Mouse (Mus musculus) C2C12 (cell line): ENCODE measurements at regions not wholly inside any gene's neighbourhood (a gene's known extent, or its start where the extent isn't known, plus 50 kb on each side); places are given as distances from the start of the nearest gene placed in this dataset.

Experiments used
- H3K27me3 ChIP-seq: one replicate; pipeline ENCODE4 v1.6.1; 2011; ENCODE audit not compliant: control insufficient read depth, insufficient read depth, insufficient read length
- H3K36me3 ChIP-seq: one replicate; pipeline ENCODE4 v1.6.1; 2011; ENCODE audit not compliant: control insufficient read depth, insufficient read depth
- H3K4me3 ChIP-seq: one replicate; pipeline ENCODE4 v1.5.1; 2011; ENCODE audit warnings: mild to moderate bottlenecking, control low read depth; ENCODE audit not compliant: poor library complexity, insufficient read depth, severe bottlenecking
- H3K79me2 ChIP-seq: one replicate; pipeline ENCODE4 v1.6.1; 2011; ENCODE audit not compliant: control insufficient read depth, insufficient read depth
- H3K79me3 ChIP-seq: one replicate; pipeline ENCODE4 v1.6.1; 2011; ENCODE audit warnings: low read depth, control low read depth
- H3ac ChIP-seq: one replicate; pipeline ENCODE3; 2011; ENCODE audit warnings: low read depth; ENCODE audit not compliant: control insufficient read depth, insufficient read length
- CEBPB ChIP-seq: IDR thresholded peaks from one replicate; pipeline ENCODE4 v1.6.1; 2011; ENCODE audit warnings: low read depth, mild to moderate bottlenecking, control low read depth, moderate library complexity
- CTCF ChIP-seq: IDR thresholded peaks from one replicate; pipeline ENCODE4 v1.5.1; 2011; ENCODE audit not compliant: control insufficient read depth, insufficient read depth, insufficient read length
- FOSL1 ChIP-seq: IDR thresholded peaks from one replicate; pipeline ENCODE4 v1.8.0; 2011; ENCODE audit warnings: mild to moderate bottlenecking, low read length; ENCODE audit not compliant: poor library complexity, insufficient read depth, severe bottlenecking
- MAX ChIP-seq: IDR thresholded peaks from one replicate; pipeline ENCODE4 v1.6.1; 2011; ENCODE audit warnings: mild to moderate bottlenecking, control low read depth
- MYOD1 ChIP-seq: IDR thresholded peaks from one replicate; pipeline ENCODE4 v1.6.1; 2011; ENCODE audit warnings: low read depth; ENCODE audit not compliant: control insufficient read depth, insufficient read length
- MYOG ChIP-seq: IDR thresholded peaks from one replicate; pipeline ENCODE4 v1.6.1; 2011; ENCODE audit not compliant: control insufficient read depth, insufficient read length; ENCODE audit errors: extremely low read depth
- USF1 ChIP-seq: IDR thresholded peaks from one replicate; pipeline ENCODE4 v1.6.1; 2011; ENCODE audit warnings: low read depth, mild to moderate bottlenecking, control low read depth, moderate library complexity

DNA sequence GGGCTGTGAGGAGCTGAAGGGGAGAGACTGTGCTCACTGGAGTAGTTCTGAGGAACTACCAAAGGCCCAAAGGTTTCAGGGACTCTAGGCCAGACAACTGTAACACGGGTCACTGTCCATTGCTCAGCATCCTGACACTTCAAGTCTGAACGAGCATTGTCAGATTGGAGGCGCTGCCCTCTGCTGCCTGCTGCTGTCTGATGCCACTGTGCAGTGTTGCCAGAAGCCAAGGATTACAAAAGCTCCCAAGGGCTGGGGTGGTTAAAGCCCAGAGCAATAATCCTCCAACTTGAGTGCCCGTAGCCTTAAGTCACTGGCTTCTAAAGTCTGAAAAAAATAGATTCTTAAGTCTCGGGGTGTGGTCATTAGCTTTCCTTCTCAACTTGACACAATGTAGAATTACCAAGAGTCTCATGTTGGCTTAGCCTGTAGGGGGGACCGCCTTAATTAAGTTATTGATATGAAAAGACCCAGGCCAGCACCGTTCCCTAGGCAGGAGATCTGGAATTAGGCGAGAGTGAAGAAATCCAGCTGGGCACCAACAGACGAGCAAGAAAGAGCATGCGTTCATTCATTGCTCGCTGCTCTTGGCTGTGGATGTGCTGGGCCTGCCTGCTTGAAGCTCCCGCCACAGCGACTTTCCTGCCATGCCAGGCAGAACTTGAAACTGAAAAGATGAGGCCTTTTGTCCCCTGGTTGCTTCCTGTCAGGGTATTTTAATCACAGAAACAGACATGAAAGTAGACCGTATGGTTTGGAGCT lies 166.2 kb downstream of the Tex36 start:
- TF ChIP-seq USF1 = no peak
- TF ChIP-seq FOSL1 = no peak
- TF ChIP-seq CEBPB = no peak
- no peak for TF ChIP-seq CTCF
- TF ChIP-seq MAX = no peak
- no peak for TF ChIP-seq MYOD1
- TF ChIP-seq MYOG = no peak
- H3K79me3 ChIP-seq = no peaks in the 10 kb centered on the region
- no peak overlapping the region for H3K4me3 ChIP-seq

DNA sequence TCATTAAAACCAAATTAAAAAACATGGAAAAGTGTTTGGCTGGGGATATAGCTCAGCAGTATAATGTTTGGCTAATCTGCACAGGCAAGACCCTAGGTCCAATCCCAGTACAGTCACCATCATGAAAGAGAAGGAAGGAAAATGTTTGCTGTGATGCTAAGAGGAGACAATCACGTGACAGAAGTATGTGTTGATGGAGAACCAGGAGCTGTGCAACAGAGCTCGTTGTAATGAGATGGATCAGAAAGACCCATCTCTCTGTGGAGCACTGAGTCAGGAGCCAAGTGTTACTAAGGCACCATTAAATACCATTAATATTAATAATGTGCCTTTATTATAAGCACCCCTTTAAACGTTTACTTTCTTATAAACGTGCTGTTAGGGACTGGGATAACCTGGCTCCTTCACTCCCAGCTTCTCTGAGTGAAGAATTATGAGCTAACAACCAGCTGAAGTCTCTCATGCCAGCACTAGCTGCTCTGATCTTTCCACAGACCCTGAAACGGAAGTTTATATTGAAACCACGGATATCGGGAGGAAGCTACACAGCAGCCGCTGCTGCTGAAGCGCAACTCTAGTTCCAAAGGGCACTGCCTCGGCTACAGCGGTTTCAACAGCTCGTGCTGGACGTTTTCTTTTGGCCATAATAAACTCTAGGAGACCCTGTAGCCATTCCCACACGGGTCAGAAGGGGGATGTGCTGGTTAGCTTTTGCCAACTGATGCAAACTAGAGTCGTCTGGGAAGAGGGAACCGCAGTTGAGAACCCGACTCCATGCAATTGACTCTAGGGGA lies 167.7 kb downstream of the Tex36 start:
- Histone ChIP-seq H3K79me3 (no peaks in the 10 kb centered on the region), H3K36me3 (no peaks in the 10 kb centered on the region), H3ac (no peak overlapping the region), H3K27me3 (no peaks in the 10 kb centered on the region), H3K4me3 (no peak overlapping the region), H3K79me2 (no peaks in the 10 kb centered on the region)
- TF ChIP-seq FOSL1 (no peak), MAX (no peak), MYOG (no peak), CTCF (no peak), CEBPB (no peak), MYOD1 (no peak), USF1 (no peak)

More for the DNA sequence above, 166.2 kb downstream of the Tex36 start:
- no peak overlapping the region for H3ac ChIP-seq
- no peaks in the 10 kb centered on the region for H3K27me3 ChIP-seq
- H3K36me3 ChIP-seq = no peaks in the 10 kb centered on the region
- H3K79me2 ChIP-seq = no peaks in the 10 kb centered on the region

DNA sequence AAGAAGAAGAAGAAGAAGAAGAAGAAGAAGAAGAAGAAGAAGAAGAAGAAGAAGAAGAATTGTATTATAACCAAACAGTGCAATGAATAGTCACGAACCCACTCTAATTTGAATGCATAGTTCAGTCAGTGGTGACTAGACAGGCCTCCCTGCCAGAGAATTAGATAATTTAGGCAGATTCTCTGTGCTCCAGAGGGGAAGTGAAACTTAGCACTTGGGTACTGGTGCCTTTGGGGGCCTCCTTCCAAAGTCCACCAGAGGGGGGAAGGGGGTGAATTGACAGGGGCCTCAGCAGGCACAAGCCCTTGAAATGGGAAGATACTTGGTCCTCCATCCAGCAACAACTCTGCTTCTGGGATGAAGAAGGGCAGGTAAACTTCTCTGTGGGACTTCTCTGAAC lies 169.6 kb downstream of the Tex36 start:
- TF ChIP-seq CTCF (no peak), MYOD1 (no peak), FOSL1 (no peak), USF1 (no peak), MYOG (no peak), MAX (no peak), CEBPB (no peak)
- H3K27me3 ChIP-seq = no peaks in the 10 kb centered on the region
- no peak overlapping the region for H3K4me3 ChIP-seq
- no peaks in the 10 kb centered on the region for H3K79me2 ChIP-seq
- H3K36me3 ChIP-seq = no peaks in the 10 kb centered on the region
- H3K79me3 ChIP-seq = no peaks in the 10 kb centered on the region
- no peak overlapping the region for H3ac ChIP-seq

DNA sequence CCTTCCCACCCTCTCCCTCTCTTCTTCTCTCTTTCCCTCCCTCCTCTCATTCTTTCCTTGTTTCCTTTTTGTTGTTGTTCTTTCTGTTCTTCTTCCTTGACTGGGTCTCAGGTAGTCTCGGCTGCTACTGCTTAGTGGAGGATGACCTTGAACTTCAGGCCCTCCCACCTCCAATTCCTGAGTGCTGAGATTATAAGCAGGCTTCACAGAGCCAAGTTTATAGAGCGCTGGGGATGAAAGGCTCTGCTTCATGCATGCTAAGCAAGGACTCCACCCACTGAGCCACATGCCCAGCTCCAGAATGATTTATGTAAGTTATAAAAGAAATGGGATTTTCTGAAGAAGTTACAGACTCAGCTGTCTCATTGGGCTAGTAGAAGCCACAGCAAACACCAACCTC lies 199.9 kb downstream of the Tex36 start:
- Histone ChIP-seq H3K79me2 (no peaks in the 10 kb centered on the region), H3K36me3 (no peaks in the 10 kb centered on the region), H3ac (no peak overlapping the region), H3K4me3 (no peak overlapping the region), H3K27me3 (peaks cover 10% of the 10 kb centered on the region), H3K79me3 (no peaks in the 10 kb centered on the region)
- no peak for TF ChIP-seq MAX
- TF ChIP-seq CEBPB = no peak
- TF ChIP-seq USF1 = no peak
- TF ChIP-seq MYOG = no peak
- TF ChIP-seq FOSL1 = no peak
- no peak for TF ChIP-seq CTCF
- no peak for TF ChIP-seq MYOD1

DNA sequence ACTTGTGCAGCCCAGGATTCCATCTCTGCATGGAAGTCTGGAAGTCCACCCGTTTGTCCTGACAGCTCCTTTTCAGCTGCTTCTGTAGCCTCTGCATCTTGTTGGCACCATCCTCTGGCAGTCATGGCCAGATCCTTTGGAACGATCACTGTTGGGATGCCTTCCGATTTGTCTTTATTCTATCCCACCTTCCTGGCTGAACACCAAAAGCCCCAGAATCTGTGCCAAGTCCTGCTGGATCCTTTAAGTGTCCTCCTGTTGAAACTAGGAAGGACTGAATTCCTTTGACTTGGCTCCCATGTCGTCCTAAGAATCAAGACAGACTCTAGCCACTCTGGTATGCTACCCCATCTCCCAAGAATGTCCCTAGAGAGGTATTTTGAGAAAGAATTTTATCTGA lies 201.3 kb downstream of the Tex36 start:
- no peaks in the 10 kb centered on the region for H3K79me2 ChIP-seq
- no peak overlapping the region for H3K4me3 ChIP-seq
- H3ac ChIP-seq = no peak overlapping the region
- TF ChIP-seq FOSL1 (no peak), MYOD1 (no peak), MAX (no peak), USF1 (no peak), MYOG (no peak), CEBPB (no peak), CTCF (no peak)
- H3K79me3 ChIP-seq = no peaks in the 10 kb centered on the region
- no peaks in the 10 kb centered on the region for H3K36me3 ChIP-seq
- peaks cover 19% of the 10 kb centered on the region for H3K27me3 ChIP-seq

DNA sequence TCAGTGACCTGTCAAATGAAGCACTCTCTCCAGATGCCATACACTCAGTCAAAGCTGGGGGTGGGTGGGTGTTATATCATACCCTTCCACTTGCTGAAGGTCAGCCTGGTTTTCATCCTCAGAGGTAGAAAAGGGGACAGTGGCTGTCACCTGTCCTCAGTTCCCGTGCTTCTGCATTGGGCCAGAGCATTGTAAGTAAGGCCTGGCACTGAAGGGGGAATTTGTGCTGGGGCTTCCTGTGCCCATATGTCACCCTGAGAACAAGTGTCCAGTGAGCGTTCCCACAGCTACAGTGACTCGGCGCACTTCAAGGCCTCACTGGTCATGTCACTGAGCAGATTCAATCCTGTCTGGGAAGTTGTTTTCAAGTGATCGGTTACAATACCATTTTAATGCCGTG lies 213.2 kb downstream of the Tex36 start:
- TF ChIP-seq CTCF = no peak
- no peak for TF ChIP-seq FOSL1
- no peak for TF ChIP-seq MYOG
- no peak for TF ChIP-seq MYOD1
- TF ChIP-seq USF1 = no peak
- TF ChIP-seq MAX = no peak
- TF ChIP-seq CEBPB = no peak
- H3K79me2 ChIP-seq = no peaks in the 10 kb centered on the region
- no peaks in the 10 kb centered on the region for H3K79me3 ChIP-seq
- H3K4me3 ChIP-seq = no peak overlapping the region
- H3K27me3 ChIP-seq = peaks cover 15% of the 10 kb centered on the region
- no peaks in the 10 kb centered on the region for H3K36me3 ChIP-seq
- H3ac ChIP-seq = no peak overlapping the region
